Mouse (Mus musculus) regulatory T cell (primary cell): Measurements from ENCODE around the gene Cnr2.

Experiments used
- in situ Hi-C: fragments of 300-600 bp; cut with MboI, MseI; formaldehyde crosslinking; loops from one replicate; pipeline ENCODE4 v1.15.1; 2025; ENCODE audit warnings: high pct_unique_total_duplicates

Cnr2 gene

GRCm38 (mm10) chr4:135875991-135876582 lies 19.1 kb upstream of the Cnr2 start:
- in situ Hi-C loops: no loop called here

DNA sequence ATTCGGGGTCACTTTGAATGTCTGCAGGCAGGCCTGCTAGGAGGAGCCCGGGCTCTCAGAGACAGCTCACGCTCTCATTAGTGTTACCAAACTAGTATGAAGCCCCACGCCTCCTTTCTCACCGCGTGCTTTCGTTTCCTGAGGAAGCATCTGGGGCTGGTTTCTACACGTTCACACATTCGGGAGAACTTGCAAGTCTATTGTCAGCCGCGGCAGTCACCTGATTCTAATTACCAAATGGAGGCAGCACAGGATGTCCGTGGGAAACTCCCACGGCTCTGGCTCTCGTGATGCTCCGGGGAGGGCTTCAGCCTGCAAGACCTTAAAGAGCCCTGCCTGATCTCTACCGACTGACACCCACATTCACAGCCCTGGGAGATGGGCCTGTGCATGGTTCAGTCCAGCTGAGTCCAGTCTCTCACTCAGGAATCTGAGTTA lies 18.6 kb upstream of the Cnr2 start:
- in situ Hi-C loops: no loop called here

GRCm38 (mm10) chr4:135877742-135878141 lies 17.5 kb upstream of the Cnr2 start:
- in situ Hi-C loops: no loop called here

GRCm38 (mm10) chr4:135879021-135879420 lies 16.2 kb upstream of the Cnr2 start:
- in situ Hi-C loops: no loop called here

GRCm38 (mm10) chr4:135880018-135880417 lies 15.2 kb upstream of the Cnr2 start:
- in situ Hi-C loops: no loop called here

DNA sequence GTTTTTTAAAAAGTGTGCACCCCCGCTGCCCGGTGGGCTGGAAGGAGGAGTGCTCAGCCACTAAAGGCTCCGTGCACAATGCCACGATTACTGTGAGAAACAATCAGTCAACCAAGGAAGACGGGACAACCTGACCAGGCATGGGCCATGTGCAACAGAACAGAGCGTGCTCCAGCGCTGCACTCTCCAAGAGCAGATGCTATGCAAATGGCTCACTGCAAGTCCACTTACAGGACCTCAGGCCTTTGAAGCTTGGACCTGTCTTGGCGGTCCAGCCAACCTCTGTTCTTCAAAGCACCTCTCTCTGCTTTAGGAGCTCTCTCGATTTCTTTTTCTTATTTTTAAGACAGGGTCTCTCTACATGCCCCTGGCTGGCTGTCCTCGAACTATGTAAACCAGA lies 14.6 kb upstream of the Cnr2 start:
- in situ Hi-C loops: no loop called here

GRCm38 (mm10) chr4:135882023-135882422 lies 13.2 kb upstream of the Cnr2 start:
- in situ Hi-C loops: no loop called here

- in situ Hi-C loops: no loop called here
Measured at GRCm38 (mm10) chr4:135883401-135883851, 11.8 kb upstream of the Cnr2 start.

GRCm38 (mm10) chr4:135883881-135884516 lies 11.2 kb upstream of the Cnr2 start:
- in situ Hi-C loops: no loop called here

DNA sequence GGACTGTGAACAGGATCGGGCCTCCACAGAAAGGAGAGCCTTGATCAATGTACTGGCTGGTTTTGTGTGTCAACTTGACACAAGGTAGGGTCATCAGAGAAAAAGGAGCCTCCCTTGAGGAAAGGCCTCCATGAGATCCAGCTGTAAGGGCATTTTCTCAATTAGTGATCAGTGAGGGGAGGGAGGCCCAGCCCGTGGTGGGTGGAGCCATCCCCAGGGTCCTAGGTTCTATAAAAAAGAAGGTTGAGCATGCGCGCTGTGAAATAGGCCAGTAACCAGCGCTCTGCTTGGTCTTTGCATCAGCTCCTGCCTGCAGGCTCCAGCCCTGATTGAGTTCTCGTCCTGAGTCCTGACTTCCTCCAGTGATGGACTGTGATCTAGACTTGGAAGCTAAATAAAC lies 10.7 kb upstream of the Cnr2 start:
- in situ Hi-C loops: no loop called here

DNA sequence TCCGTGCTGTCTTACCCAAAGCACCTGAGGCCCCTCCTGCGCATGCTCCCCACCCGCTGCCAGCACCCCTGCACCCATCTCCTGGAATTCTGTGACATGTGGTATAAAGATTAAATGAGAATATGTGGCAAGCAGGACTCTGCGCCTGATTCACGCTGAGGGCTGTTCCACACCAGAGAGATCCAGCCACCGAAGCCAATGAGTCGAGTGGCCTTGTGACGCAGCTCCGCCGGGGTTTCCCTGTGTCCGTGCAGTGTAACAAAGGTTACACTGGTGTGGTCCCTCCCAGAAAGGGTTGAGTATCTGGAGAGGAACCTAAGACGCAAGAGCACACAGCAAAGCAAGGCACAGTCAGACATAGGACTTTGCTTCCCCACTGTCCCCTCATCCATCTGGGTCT lies 9.5 kb upstream of the Cnr2 start:
- in situ Hi-C loops: loop anchor here (5.0 kb wide), 1 partner anchor 52 kb away; no protein-coding TSS in a partner anchor

DNA sequence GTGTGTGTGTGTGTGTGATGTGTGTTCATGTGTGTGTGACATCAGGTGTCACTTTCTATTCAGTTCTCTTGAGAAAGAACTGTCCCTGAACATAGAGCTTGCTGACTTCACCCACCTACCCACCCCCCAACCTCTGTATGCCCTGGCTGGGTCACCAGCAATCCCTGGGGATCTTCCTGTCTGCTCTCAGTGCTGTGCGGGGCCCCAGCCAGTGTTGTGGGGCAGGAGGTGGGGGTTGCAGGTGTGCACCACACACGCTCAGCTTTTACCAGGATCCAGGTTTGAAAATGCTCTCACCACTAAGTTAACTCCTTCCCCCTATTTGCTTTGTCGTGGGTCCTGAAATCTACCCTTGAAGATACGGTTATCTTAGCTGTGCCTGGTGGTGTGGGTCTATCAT lies 9.0 kb upstream of the Cnr2 start:
- in situ Hi-C loops: loop anchor here (5.0 kb wide), 1 partner anchor 51 kb away; no protein-coding TSS in a partner anchor

- in situ Hi-C loops: loop anchor here (5.0 kb wide), 1 partner anchor 49 kb away; no protein-coding TSS in a partner anchor
Measured at GRCm38 (mm10) chr4:135888448-135889057, 6.6 kb upstream of the Cnr2 start.

DNA sequence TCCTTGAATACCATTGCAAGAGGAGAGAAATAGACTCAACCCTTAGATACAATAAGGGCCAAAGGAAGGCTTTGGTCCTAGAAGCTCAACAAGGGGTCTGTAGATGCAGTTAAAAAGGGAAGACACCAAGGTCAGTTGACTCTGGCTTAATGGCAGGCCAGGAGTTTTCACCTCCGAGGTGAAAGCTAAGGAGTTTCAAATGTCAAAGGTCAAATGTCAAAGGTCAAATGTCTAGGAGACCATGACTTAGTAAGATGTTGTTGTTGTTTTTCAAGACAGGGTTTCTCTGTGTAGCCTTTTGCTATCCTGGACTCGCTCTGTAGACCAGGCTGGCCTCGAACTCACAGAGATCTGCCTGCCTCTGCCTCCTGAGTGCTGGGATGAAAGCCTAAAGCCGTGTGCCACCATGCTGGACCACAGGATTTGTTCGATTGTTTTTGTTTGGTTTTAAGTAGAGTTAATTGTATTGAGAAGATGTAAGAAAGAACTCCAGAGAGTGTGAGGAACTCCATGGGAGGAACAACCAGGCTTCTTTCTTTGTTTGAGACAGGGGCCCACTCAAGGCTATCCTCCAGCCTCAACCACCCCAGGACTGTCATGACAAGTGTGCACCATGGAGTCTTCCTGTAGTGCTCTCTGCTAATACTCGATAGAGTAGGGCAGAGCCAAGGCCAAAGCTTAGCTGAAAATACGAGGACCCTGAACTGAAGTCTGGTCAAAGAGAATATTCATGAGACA lies 5.9 kb upstream of the Cnr2 start:
- in situ Hi-C loops: loop anchor here (5.0 kb wide), 1 partner anchor 48 kb away; no protein-coding TSS in a partner anchor

DNA sequence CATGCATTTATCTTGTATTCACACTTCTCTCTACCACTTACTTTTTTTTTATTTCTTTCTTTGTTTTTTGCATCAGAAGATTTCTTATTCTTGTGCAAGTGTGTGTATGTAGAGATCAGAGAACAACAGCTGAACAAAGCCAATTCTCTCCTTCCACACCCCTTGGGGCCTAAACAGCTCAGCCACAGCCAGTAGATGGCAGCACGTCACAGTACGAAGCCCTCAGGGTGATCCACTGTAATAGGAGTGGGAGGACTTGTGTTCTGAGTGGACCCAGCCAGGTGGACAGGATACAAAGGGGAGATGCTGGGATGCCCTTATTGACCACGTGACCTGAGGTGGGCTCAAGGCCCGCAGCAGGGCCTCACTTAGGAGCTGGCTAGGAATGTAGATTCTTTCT lies 5.3 kb upstream of the Cnr2 start:
- in situ Hi-C loops: loop anchor here (5.0 kb wide), 1 partner anchor 47 kb away; no protein-coding TSS in a partner anchor

GRCm38 (mm10) chr4:135891539-135891938 lies 3.7 kb upstream of the Cnr2 start:
- in situ Hi-C loops: no loop called here

DNA sequence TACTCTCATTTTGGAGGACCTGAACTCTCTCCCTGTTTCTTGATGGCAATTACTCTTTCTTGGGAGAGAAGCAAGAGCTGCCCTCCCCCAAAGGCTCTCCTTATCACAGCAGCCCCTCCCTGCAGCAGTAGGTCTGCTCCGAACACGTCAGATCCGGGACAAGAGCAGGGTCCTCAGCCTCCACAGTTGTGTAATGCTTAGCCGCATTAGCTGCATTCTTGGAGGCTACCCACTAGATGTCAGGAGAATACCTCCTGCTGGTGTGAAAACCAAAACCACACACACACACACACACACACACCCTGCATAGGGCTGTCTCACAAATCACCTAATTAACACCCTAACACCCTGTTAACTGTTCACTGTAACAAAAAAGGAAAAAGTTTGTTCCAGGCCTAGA lies 2.3 kb upstream of the Cnr2 start:
- in situ Hi-C loops: no loop called here

- in situ Hi-C loops: no loop called here
Measured at GRCm38 (mm10) chr4:135896157-135896556, 963 bp downstream of the Cnr2 start.

DNA sequence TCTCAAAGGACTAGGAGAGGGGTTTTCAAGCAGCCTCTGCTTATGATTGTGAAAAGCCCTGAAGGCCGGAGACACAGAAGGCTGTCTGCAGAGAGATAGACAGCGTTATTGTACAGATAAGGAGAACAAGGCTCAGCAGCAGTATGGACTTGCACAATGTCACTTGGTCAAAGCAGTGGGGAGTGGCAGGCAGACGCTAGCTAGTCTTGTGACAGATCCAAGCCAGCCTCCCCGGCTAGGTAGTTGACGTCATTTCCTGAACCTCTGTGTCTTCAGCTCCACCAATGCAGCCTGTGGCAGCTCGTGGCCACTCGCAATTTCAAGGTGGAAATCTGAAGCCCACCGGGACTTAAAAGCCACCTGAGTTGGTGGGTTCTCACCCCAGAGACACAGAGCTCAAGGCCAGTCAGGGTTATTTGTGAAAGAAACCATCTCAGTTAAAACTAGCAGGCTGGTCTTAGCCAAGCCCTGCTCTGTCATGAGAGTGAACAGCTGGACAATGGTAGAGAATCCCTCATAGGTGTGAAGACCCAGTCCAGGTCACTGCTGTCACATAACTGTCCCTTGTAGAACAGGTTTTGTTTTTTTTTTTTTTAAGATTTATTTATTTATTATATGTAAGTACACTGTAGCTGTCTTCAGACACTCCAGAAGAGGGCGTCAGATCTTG lies 3.3 kb downstream of the Cnr2 start:
- in situ Hi-C loops: no loop called here

DNA sequence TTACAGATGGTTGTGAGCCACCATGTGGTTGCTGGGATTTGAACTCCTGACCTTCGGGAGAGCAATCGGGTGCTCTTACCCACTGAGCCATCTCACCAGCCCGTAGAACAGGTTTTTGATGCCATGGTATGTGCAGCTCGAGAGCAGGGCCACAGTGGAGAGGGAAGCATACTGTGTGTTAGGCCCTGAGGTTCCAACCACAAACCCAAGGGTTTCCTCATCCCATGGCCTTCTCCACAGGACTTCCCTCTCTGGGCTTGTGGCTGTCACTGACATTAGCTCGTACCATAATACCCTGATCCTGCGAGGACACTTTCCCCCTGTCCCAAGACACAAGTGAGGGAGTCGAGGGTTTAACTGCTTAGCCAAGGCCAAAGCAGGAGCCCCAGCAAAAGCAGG lies 3.9 kb downstream of the Cnr2 start:
- in situ Hi-C loops: no loop called here

- in situ Hi-C loops: loop anchor here (5.0 kb wide), 1 partner anchor 98 kb away; no protein-coding TSS in a partner anchor
Measured at GRCm38 (mm10) chr4:135900008-135900407, 4.8 kb downstream of the Cnr2 start.
